Comparison of ENCODE assay signal across 8 mouse cellular contexts in the genomic region with DNA sequence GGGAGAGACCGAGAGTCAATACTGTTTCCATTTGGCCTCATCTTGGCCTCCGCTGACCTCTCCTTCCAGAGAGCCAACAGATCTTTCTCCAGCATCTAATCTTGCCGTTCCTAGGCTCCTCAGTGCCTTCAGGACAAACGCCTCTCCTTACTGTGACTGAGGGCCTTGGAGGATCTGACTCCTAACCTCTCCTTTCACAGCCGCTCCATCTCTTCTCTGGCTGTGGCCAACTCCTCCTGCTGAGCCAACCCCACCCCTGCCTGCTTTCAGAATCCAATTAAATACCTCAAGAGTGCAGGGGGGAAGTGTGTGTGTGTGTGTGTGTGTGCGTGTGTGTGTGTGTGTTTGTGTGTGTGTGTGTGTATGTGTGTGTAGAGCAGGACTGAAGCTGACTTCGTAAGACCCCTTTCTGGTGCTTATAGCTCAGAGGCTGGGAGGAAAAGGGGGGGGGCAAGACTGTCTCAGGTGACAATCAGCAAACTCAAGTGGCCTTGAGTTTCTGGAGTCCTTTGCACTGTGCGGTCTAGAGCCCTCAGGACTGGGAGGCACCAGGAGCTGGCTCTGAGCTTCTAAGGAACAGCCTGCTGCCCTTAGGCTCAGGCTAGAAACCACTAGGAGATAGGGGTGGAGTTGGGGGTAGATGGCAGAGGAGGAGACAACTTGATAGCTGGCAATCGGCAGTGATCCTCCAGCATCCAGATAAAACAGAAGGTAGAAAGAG. TPM values are rescaled to one million over a fixed set of nuclear protein-coding genes. Genes with fewer than 3 reads are reported as not detected.
A peak's percentile ranks its signal among the peaks of the same experiment; 100 is the strongest.
DNase-seq lines count a peak whose midpoint lies in the region; ATAC-seq and TF ChIP-seq lines count a peak whose summit lies in the region.

No protein-coding gene starts in this region.

- no peak overlapping the region for H3K9ac ChIP-seq in forebrain, embryonic 12.5 days
- no peak overlapping the region for H3K9ac ChIP-seq in forebrain, embryonic 13.5 days
- H3K9ac ChIP-seq in ES-Bruce4 (ENCODE audit: low read depth, poor library complexity, severe bottlenecking): 0 out of 2 replicates have a peak overlapping the region, but pooled peaks have one; percentile 16
- H3K9ac ChIP-seq in hindbrain, embryonic 13.5 days: peak overlapping the region; percentile 51

- 32% methylated on average over 9 of the region's 9 CpGs for WGBS in forebrain, embryonic 12.5 days
- WGBS in forebrain, embryonic 13.5 days: 32% methylated on average over 9 of the region's 9 CpGs
- WGBS in hindbrain, embryonic 13.5 days: 33% methylated on average over 9 of the region's 9 CpGs

- H3K27me3 ChIP-seq in forebrain, embryonic 12.5 days: no peaks in the 10 kb centered on the region
- H3K27me3 ChIP-seq in forebrain, embryonic 13.5 days: no peaks in the 10 kb centered on the region; the same call in 1 of the 2 replicates
- no peaks in the 10 kb centered on the region for H3K27me3 ChIP-seq in ES-Bruce4 (ENCODE audit: control insufficient read depth, insufficient read depth, low read length, poor library complexity, severe bottlenecking)
- no peaks in the 10 kb centered on the region for H3K27me3 ChIP-seq in hindbrain, embryonic 13.5 days

- H3K4me1 ChIP-seq in forebrain, embryonic 12.5 days: peaks cover 25% of the 10 kb centered on the region
- H3K4me1 ChIP-seq in forebrain, embryonic 13.5 days: peaks cover 27% of the 10 kb centered on the region
- peaks cover 4% of the 10 kb centered on the region for H3K4me1 ChIP-seq in ES-Bruce4 (ENCODE audit: control insufficient read depth, insufficient read depth, low read length)
- peaks cover 40% of the 10 kb centered on the region for H3K4me1 ChIP-seq in hindbrain, embryonic 13.5 days (replicated peaks)

- no peak overlapping the region for H3K4me3 ChIP-seq in forebrain, embryonic 12.5 days (replicated peaks)
- no peak overlapping the region for H3K4me3 ChIP-seq in forebrain, embryonic 13.5 days
- H3K4me3 ChIP-seq in ES-Bruce4 (ENCODE audit: low read depth, low read length): peak overlapping the region; percentile 43
- no peak overlapping the region for H3K4me3 ChIP-seq in hindbrain, embryonic 13.5 days

- TF ChIP-seq POLR2A in ES-Bruce4 (IDR thresholded peaks at IDR 0.05; ENCODE audit: insufficient read depth, low read length): no peak

- no peaks in the 10 kb centered on the region for H3K36me3 ChIP-seq in forebrain, embryonic 12.5 days (replicated peaks)
- H3K36me3 ChIP-seq in forebrain, embryonic 13.5 days (ENCODE audit: poor library complexity, severe bottlenecking): no peaks in the 10 kb centered on the region
- H3K36me3 ChIP-seq in ES-Bruce4 (ENCODE audit: control insufficient read depth, insufficient read depth, low read length, poor library complexity, severe bottlenecking): no peaks in the 10 kb centered on the region
- no peaks in the 10 kb centered on the region for H3K36me3 ChIP-seq in hindbrain, embryonic 13.5 days

- no peaks in the 10 kb centered on the region for H3K9me3 ChIP-seq in forebrain, embryonic 12.5 days
- H3K9me3 ChIP-seq in forebrain, embryonic 13.5 days (replicated peaks): no peaks in the 10 kb centered on the region
- no peaks in the 10 kb centered on the region for H3K9me3 ChIP-seq in ES-Bruce4 (replicated peaks; ENCODE audit: control insufficient read depth, insufficient read depth, low read length, poor library complexity, severe bottlenecking)
- H3K9me3 ChIP-seq in hindbrain, embryonic 13.5 days: no peaks in the 10 kb centered on the region

- H3K27ac ChIP-seq in forebrain, embryonic 12.5 days: peak overlapping the region; percentile 51; the same call in 1 of the 2 replicates
- H3K27ac ChIP-seq in forebrain, embryonic 13.5 days: no peak overlapping the region
- H3K27ac ChIP-seq in ES-Bruce4 (ENCODE audit: insufficient read depth, low read length): peak overlapping the region; percentile 40
- H3K27ac ChIP-seq in hindbrain, embryonic 13.5 days: peak overlapping the region; percentile 78

- H3K4me2 ChIP-seq in forebrain, embryonic 12.5 days: peak overlapping the region; percentile 13; the same call in 1 of the 2 replicates
- H3K4me2 ChIP-seq in forebrain, embryonic 13.5 days: no peak overlapping the region
- peak overlapping the region; percentile 30; the same call in 1 of the 2 replicates for H3K4me2 ChIP-seq in hindbrain, embryonic 13.5 days

- TF ChIP-seq CTCF in ES-Bruce4 (IDR thresholded peaks at IDR 0.05; ENCODE audit: low read depth, low read length): no peak

- no peak for ATAC-seq in forebrain, embryonic 12.5 days (ENCODE audit: low FRiP score)
- no peak for ATAC-seq in forebrain, embryonic 13.5 days
- ATAC-seq in hindbrain, embryonic 13.5 days (ENCODE audit: low FRiP score): peak; percentile 47; the same call in 1 of the 2 replicates
- no peak for ATAC-seq in granulocyte monocyte progenitor cell, adult 5-6 weeks (replicated peaks; ENCODE audit: poor library complexity, severe bottlenecking)

- DNase-seq in lung, postnatal 36 days: peak; percentile 26
- no peak for DNase-seq in urinary bladder, postnatal 36 days (ENCODE audit: low spot score in 2 of 2)
- no peak for DNase-seq in urinary bladder, postnatal 10 days (ENCODE audit: low spot score)

- no peak for TF ChIP-seq EP300 in ES-Bruce4 (IDR thresholded peaks at IDR 0.05; ENCODE audit: insufficient read depth, low read depth, low read length)

RNA-seq across cellular contexts. Expression of a gene that starts 59.7 kb away (rescaled TPM):
- polyA plus RNA-seq in forebrain, embryonic 12.5 days (2016; fragmentation: Nextera tagmentation; extraction: Ambion mirVana): 1.3 and 1.8 TPM in 2 replicates
- 1.3 and 1.5 TPM in 2 replicates for polyA plus RNA-seq in forebrain, embryonic 13.5 days (2015; fragmentation: Nextera tagmentation; extraction: Ambion mirVana)
- 1.1 and 1.4 TPM in 2 replicates for polyA plus RNA-seq in ES-Bruce4 (2011; ENCODE audit: insufficient read depth, insufficient read length, low read depth, missing spikeins)
- 2.2 and 2.4 TPM in 2 replicates for polyA plus RNA-seq in hindbrain, embryonic 13.5 days (2015; fragmentation: Nextera tagmentation; extraction: Ambion mirVana)
- 1.3 TPM in 1 of 2 replicates, not detected in the other for total RNA-seq in granulocyte monocyte progenitor cell, adult 5-6 weeks (2014; fragmentation: Nextera tagmentation)
- total RNA-seq in granulocyte monocyte progenitor cell, adult 5-6 weeks (2017): 0.39 and 1.7 TPM in 2 replicates

Comparison
In these comparisons a context has a peak if more than half of its experiments do, and no peak if none do; other contexts are left out.
1. H3K9ac ChIP-seq: peak in ES-Bruce4 (single experiment) and hindbrain, embryonic 13.5 days (single experiment); none in forebrain, embryonic 12.5 days (single experiment) and forebrain, embryonic 13.5 days (single experiment).